Mouse (Mus musculus) T-helper 17 cell (primary cell): Measurements from ENCODE around the gene Zfp14.

Source experiments
- in situ Hi-C, 2 experiments: fragments of 300-600 bp; cut with MboI, MseI; formaldehyde crosslinking; loops; 1 replicate in 1 of 2; 2 replicates in 1 of 2; pipeline ENCODE4 v1.15.1; 2025; ENCODE audit warnings: high pct_unique_total_duplicates in 2 of 2

The Zfp14 gene

GRCm38 (mm10) chr7:30030677-30031076 is 20.5 kb downstream of the Zfp14 start:
- in situ Hi-C loops, result no loop called here

- in situ Hi-C loops, result no loop called here
Observed at GRCm38 (mm10) chr7:30028572-30028971, 22.6 kb downstream of the Zfp14 start.

DNA sequence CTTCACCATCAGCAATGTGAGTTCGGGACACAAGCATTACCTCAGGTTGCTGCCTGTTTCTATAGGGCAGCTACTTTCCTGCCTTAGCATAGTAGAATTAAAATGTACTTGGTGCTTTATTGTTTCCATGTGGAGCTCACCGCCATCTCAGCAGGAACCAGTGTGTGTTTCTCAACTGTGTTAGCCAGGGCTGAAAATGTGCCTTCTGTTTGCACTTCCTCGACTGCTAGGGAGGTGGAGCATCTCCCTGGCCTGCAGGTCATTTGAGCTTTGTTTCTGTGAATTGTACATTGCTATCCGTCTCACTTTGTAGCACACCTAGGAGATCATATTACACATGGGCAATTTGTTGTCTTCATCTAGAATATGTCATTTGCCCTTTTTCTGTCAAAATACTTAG is 23.8 kb downstream of the Zfp14 start:
- in situ Hi-C loops, result no loop called here

DNA sequence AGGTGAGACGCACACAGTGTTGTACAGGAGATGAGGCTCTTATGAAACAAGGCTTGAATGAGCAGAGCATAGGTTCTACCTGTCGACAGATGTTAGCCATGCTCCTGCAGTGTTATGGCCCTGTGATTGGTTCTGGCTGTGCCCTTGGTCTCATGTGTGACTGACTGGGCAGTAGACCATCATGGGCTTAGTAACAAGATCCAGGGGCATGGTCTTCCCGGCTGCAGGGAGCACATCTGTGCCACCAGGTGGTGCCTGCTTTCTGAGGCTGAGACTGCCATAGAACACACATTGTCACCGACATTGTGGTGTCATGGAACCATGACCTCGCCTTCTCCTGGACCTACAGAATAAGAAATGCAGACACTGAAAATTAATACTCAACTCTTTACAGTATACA is 25.8 kb downstream of the Zfp14 start:
- in situ Hi-C loops, result no loop called here

DNA sequence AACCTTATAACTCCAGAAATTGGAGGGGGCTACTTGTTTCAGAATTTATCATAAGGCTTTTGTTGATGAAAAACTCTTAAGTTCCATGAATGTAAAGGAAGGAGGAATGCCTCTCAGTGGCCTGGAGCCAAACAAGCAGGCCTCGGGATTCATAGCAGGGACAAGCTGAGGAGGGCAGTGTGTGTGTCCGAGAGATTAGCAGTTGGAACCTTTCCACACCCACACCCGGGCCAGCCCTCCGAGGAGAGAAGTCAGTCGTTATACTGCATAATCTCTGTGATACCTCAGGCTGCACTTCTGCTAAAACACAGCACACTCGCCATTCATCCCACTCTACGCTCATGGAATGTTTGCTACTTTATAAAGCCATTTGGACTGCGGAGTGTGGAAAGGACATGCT is 27.4 kb downstream of the Zfp14 start:
- in situ Hi-C loops, result no loop called here

DNA sequence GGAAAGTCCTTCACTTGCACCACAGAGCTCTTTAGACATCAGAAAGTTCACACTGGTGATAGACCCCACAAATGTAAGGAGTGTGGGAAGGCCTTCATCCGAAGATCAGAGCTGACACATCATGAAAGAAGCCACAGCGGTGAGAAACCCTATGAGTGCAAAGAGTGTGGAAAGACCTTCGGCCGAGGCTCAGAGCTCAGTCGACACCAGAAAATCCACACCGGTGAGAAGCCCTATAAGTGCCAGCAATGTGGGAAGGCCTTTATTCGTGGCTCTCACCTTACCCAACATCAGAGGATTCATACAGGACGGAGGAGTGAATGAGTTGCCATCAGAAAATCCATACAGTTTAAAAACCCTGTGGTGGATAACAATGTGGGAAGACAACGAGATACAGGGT is 27.9 kb downstream of the Zfp14 start:
- in situ Hi-C loops, result no loop called here

DNA sequence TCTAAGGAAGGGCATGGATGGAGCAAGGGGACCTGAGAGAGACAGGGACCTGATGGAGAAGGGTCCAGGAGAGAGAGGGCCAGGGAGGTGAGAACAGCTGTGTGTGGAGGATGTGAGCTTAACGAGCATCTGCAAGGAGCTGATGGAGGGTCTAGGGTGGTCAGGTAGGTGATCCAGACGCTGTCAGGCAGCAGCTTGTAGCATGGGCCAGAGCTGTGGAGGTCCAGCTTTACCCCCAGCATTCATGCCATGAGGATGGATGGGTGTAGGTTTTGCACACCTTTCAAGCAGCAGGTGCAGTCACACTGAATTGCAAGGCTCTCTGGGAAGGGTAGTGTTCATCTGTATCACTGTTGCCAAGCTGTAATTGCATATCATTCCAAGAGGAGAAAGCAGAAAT is 31.6 kb downstream of the Zfp14 start:
- in situ Hi-C loops, result no loop called here

GRCm38 (mm10) chr7:30017226-30017625 is 34.0 kb downstream of the Zfp14 start:
- in situ Hi-C loops, result no loop called here

- in situ Hi-C loops, result no loop called here
Observed at GRCm38 (mm10) chr7:30012956-30013363, 38.2 kb downstream of the Zfp14 start.

DNA sequence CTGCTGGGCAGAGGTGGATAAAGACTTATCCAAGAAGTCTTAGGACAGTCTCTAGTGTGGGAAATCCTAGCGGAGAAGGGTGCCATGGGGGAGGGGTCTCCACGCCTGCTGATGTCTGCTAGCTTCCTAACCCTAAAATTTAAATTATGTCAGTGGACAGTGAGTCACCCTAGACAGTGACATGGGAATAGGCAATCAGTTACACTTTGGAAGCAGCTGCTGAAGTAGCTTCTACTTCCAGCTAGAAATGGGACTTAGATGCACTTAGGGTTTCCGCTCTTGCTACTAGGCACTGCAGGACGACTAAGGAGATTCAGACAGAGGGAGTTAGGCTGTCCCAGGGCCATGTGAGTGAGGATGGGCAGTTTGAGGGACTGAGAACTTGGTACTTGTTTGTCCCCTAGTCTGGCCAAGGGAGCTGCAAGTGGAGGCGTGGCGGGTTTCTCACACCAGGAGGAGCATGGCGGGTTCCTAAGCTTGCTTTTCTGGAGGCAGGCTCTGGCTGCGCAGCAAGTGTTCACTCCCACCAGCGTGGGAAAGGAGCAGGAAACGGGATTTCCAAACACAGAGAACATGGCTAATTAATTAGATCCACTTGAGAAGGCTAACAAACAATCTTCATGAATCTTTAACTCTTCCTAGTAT is 40.5 kb downstream of the Zfp14 start:
- in situ Hi-C loops, result no loop called here

DNA sequence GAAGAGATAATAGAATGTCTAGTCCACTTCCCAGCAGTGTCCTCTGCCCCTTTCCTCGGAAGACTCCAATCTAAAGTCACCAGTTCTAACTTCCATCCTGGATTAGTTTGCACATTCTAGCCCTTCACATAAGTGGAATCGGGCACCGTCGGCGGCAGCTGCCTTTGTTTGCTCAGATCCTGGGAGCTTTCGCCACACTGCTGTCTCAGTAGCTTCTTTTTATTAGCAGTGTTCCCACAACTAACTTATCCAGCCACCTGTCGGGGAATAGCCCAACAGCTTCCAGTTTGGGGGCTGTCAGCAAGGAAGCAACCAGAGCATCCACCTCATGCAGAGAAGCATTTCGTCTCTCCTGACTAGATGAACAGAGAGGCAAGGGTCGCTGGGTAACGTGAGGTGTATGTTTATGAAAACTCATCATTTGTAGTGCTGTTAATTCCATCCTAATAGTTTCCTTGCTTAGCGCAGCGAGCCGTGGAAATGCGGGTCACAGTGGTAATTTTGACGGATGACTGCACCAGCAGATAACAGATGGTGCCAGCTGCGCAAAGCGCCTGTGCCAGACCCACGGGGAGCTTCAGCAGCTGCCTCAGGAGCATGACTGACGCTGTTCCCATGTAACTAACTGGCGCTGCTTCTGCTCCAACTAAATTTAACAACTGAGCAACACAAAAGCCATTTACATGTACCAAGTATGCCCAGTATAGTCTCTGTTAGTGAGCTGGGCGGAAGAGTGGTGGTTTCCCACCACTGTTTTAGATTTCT is 41.7 kb downstream of the Zfp14 start:
- in situ Hi-C loops, result no loop called here

GRCm38 (mm10) chr7:30008020-30008690 is 43.0 kb downstream of the Zfp14 start:
- in situ Hi-C loops, result no loop called here

DNA sequence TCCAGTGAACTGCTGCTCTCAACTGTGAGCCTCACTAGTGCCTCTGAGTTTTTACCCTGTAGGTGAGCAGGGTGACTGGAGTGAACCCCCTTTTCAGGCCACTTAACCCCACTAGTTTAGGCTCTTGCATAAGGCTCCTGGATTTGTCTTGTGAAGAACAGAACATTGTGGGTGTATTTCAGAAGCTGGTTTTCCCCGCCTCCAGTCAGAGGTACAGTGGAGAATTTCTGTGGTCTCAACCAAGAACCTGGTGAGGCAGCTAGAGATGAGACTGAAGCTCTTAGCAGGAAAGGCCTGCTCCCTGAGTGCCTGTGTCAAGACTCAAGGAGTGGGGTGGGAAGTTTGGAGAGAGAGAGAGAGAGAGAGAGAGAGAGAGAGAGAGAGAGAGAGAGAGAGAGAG is 43.6 kb downstream of the Zfp14 start:
- in situ Hi-C loops, result no loop called here

- in situ Hi-C loops, result no loop called here
Observed at GRCm38 (mm10) chr7:30000601-30001000, 50.6 kb downstream of the Zfp14 start.

DNA sequence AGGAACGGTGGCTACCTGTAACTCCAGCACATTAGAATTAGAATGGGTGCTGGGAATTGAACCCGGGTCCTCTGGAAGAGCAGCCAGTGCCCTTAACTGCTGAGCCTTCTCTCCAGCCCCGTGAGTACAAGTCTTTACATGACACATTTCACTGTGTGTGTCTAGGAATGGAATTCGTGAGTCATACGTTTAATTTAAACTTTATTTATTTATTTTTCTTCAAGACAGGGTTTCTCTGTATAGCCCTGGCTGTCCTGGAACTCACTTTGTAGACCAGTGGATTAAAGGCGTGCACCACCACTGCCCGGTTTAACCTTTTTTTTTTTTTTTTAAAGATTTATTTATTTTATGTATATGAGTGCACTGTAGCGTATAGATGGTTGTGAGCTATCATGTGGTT is 56.0 kb downstream of the Zfp14 start:
- in situ Hi-C loops, result no loop called here

- in situ Hi-C loops, result no loop called here
Observed at GRCm38 (mm10) chr7:29993340-29993739, 57.8 kb downstream of the Zfp14 start.

GRCm38 (mm10) chr7:29992698-29993097 is 58.5 kb downstream of the Zfp14 start:
- in situ Hi-C loops, result no loop called here

DNA sequence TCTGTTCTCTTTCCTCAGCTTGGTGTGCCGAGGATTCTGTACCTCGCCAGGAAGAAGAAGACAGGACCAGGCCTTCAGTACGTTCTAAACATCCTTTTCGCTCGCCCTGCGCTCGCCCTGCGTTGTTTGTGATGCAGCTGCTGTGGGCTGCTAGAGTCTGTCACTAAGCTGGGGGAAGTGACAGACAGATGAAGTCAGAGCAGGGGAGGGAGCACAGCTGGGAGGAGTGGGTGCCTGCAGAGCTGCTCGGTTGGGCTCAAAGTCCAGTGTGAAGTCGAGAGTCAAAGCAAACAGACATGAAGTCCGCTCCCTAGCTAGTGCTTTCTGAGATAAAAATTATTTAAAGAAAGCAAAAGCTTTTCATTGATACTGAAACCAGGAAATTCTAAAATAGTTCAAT is 62.1 kb downstream of the Zfp14 start:
- in situ Hi-C loops, result no loop called here

DNA sequence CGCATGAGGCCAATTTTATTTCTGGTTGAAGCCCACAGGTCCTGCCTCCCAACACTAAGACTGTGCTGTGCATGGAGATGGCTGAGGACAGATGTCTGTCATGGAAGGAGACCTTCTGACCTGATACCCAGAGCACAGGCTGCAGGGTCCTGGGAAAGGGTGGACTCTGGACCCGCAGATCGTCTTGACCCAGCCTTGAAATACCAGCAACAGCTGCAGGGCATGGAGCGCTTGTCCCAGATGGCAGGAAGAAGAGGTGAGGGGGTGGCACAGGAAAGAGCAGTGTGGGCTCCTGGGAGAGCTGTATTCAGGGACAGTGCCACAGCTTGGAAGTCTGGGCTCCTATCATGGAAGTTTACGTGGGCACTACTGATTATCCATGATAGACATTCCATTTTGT is 63.6 kb downstream of the Zfp14 start:
- in situ Hi-C loops, result no loop called here
